Mouse (Mus musculus): Measurements from ENCODE around the gene Mat1a. TPM values are rescaled to one million over a fixed set of nuclear protein-coding genes. Genes with fewer than 3 reads are reported as not detected.

Gene Mat1a
- polyA plus RNA-seq, 1 experiment from 2014 or later = 0.17 TPM

DNA sequence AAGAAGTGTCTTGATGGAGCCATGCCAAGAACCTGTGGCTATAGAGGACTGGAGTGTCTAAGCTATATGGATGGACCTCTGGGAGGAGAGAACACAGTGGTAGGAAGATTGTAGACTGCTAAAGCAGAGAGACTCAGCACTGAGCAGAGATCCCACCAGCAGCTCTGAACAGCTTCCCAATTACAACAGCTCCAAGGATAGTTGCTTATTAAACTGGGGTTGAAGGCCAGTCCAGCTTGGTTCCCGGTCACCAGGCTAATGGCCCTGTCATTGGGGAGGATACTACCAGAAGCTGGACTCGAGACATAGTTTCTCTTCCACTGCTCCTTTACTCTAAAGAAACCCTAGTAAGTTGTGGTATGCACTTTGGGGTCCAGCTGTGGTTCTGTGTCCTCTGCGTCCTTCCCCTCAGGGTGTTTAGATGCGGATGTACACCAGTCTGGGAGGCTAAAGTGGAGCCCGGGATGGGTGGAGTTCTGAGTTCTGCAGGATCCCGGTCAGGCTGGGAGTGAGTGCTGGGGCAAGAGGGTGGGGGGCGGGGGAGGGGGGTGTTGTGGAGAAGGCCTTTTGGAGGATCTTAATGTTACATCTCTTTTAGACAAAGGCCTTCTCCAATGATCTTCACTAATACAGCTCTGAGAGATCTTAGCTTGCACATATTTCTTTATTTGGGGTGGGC is 46.5 kb downstream of the Mat1a start, which contains the start of gene Mbl1:
Gene Mbl1, plus strand, starts transcription at position 239 of the 679 bp plus-strand sequence.
- no peak for TF ChIP-seq CTCF (IDR thresholded peaks at IDR 0.05; ENCODE audit: low read depth)
- H3K36me3 ChIP-seq (ENCODE audit: insufficient read depth, low read length) = no peaks in the 10 kb centered on the region
- H3K27me3 ChIP-seq (ENCODE audit: insufficient read depth, low read length) = no peaks in the 10 kb centered on the region
- H3K9ac ChIP-seq (ENCODE audit: low read depth, low read length) = no peak within 1 kb of the TSS
- H3K27ac ChIP-seq = no peak within 1 kb of the TSS
- no peaks in the 10 kb centered on the region for H3K4me1 ChIP-seq (replicated peaks; ENCODE audit: insufficient read depth, low read length)
- no peak within 1 kb of the TSS for H3K4me2 ChIP-seq (ENCODE audit: low read length)
- no peak for ATAC-seq (replicated peaks; ENCODE audit: low FRiP score, low read depth)
- no peak within 1 kb of the TSS for H3K4me3 ChIP-seq (replicated peaks; ENCODE audit: low read depth, low read length)
- no peak for DNase-seq (ENCODE audit: low spot score)
- H3K9me3 ChIP-seq (replicated peaks; ENCODE audit: low read length) = no peaks in the 10 kb centered on the region
- WGBS = 83% methylated on average over 7 of the region's 7 CpGs

GRCm38 (mm10) chr14:41160076-41160475 is 55.2 kb downstream of the Mat1a start:
- 90% methylated on average over 4 of the region's 4 CpGs for WGBS
- no peaks in the 10 kb centered on the region for H3K27me3 ChIP-seq (ENCODE audit: insufficient read depth, low read length)
- no peak for TF ChIP-seq CTCF (IDR thresholded peaks at IDR 0.05; ENCODE audit: low read depth)
- no peak overlapping the region for H3K27ac ChIP-seq
- no peak for ATAC-seq (replicated peaks; ENCODE audit: low FRiP score, low read depth)
- H3K36me3 ChIP-seq (ENCODE audit: insufficient read depth, low read length) = no peaks in the 10 kb centered on the region
- no peaks in the 10 kb centered on the region for H3K4me1 ChIP-seq (replicated peaks; ENCODE audit: insufficient read depth, low read length)
- H3K9me3 ChIP-seq (replicated peaks; ENCODE audit: low read length) = no peaks in the 10 kb centered on the region
- H3K4me3 ChIP-seq (replicated peaks; ENCODE audit: low read depth, low read length) = no peak overlapping the region
- no peak for DNase-seq (ENCODE audit: low spot score)
- H3K9ac ChIP-seq (ENCODE audit: low read depth, low read length) = no peak overlapping the region
- no peak overlapping the region for H3K4me2 ChIP-seq (ENCODE audit: low read length)

DNA sequence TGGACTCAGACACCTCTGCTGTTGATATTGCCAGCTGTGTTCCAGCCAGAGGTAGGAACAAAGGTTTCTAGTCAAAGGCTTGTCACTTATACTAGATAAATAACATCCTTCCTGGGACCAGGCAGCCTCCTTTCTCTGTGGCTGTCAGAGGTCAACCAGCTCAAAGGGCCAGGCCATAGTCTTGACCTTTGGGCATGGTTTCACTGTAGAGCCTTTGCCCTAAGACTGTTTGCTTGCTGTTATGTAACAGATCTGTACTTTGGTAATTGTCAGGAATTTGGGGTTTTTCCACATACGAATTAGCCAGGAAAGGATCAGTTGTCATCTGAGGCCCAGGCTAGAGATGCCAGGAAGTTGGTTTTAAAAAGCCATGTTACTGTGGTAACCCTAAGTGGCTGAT is 55.9 kb downstream of the Mat1a start:
- TF ChIP-seq CTCF (IDR thresholded peaks at IDR 0.05; ENCODE audit: low read depth) = no peak
- Histone ChIP-seq H3K27me3 (ENCODE audit: insufficient read depth, low read length) (no peaks in the 10 kb centered on the region), H3K4me3 (replicated peaks; ENCODE audit: low read depth, low read length) (no peak overlapping the region), H3K36me3 (ENCODE audit: insufficient read depth, low read length) (no peaks in the 10 kb centered on the region), H3K9me3 (replicated peaks; ENCODE audit: low read length) (no peaks in the 10 kb centered on the region), H3K9ac (ENCODE audit: low read depth, low read length) (no peak overlapping the region), H3K27ac (no peak overlapping the region), H3K4me1 (replicated peaks; ENCODE audit: insufficient read depth, low read length) (no peaks in the 10 kb centered on the region), H3K4me2 (ENCODE audit: low read length) (no peak overlapping the region)
- 33% methylated on average over 1 of the region's 1 CpGs for WGBS
- no peak for DNase-seq (ENCODE audit: low spot score)
- no peak for ATAC-seq (replicated peaks; ENCODE audit: low FRiP score, low read depth)

- no peak for ATAC-seq (replicated peaks; ENCODE audit: low FRiP score, low read depth)
- no peaks in the 10 kb centered on the region for H3K4me1 ChIP-seq (replicated peaks; ENCODE audit: insufficient read depth, low read length)
- WGBS = 10% methylated on average over 2 of the region's 2 CpGs
These were observed 57.8 kb downstream of the Mat1a start for GRCm38 (mm10) chr14:41162663-41163062.

GRCm38 (mm10) chr14:41167278-41167677 is 62.4 kb downstream of the Mat1a start:
- no peak overlapping the region for H3K27ac ChIP-seq
- no peaks in the 10 kb centered on the region for H3K9me3 ChIP-seq (replicated peaks; ENCODE audit: low read length)
- ATAC-seq (replicated peaks; ENCODE audit: low FRiP score, low read depth) (no peak), DNase-seq (ENCODE audit: low spot score) (no peak)
- no peak for TF ChIP-seq CTCF (IDR thresholded peaks at IDR 0.05; ENCODE audit: low read depth)
- H3K4me3 ChIP-seq (replicated peaks; ENCODE audit: low read depth, low read length) = no peak overlapping the region
- H3K4me1 ChIP-seq (replicated peaks; ENCODE audit: insufficient read depth, low read length) = no peaks in the 10 kb centered on the region
- 57% methylated on average over 5 of the region's 5 CpGs for WGBS
- H3K36me3 ChIP-seq (ENCODE audit: insufficient read depth, low read length) = no peaks in the 10 kb centered on the region
- H3K9ac ChIP-seq (ENCODE audit: low read depth, low read length) = no peak overlapping the region
- no peaks in the 10 kb centered on the region for H3K27me3 ChIP-seq (ENCODE audit: insufficient read depth, low read length)
- H3K4me2 ChIP-seq (ENCODE audit: low read length) = no peak overlapping the region

More at GRCm38 (mm10) chr14:41162663-41163062, 57.8 kb downstream of the Mat1a start:
- TF ChIP-seq CTCF (IDR thresholded peaks at IDR 0.05; ENCODE audit: low read depth) = peak; percentile 79
- H3K27ac ChIP-seq = no peak overlapping the region
- no peak overlapping the region for H3K4me3 ChIP-seq (replicated peaks; ENCODE audit: low read depth, low read length)
- no peaks in the 10 kb centered on the region for H3K36me3 ChIP-seq (ENCODE audit: insufficient read depth, low read length)
- H3K4me2 ChIP-seq (ENCODE audit: low read length) = no peak overlapping the region
- no peaks in the 10 kb centered on the region for H3K27me3 ChIP-seq (ENCODE audit: insufficient read depth, low read length)
- DNase-seq (ENCODE audit: low spot score) = peak; percentile 51
- H3K9me3 ChIP-seq (replicated peaks; ENCODE audit: low read length) = no peaks in the 10 kb centered on the region
- H3K9ac ChIP-seq (ENCODE audit: low read depth, low read length) = no peak overlapping the region

DNA sequence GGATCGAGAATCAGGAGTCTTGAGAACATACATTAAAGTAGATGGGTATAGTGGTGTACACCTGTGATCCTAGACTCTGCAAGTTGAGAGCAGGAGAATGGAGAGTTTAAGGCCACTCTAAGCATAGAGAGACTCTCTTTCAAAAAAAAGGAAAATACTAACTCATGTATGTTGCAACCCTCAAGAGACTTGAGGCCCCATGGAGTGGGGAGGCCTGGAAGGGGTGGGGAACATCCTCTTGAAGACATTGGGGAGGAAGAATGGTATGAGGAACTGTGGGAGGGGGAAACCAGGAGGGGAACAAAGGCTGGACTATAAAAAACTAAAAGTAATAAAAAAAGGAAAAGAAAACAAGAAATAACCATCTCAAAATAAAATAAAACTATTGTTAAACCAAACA is 63.7 kb downstream of the Mat1a start:
- Histone ChIP-seq H3K27me3 (ENCODE audit: insufficient read depth, low read length) (no peaks in the 10 kb centered on the region), H3K9ac (ENCODE audit: low read depth, low read length) (no peak overlapping the region), H3K27ac (no peak overlapping the region), H3K4me2 (ENCODE audit: low read length) (no peak overlapping the region), H3K36me3 (ENCODE audit: insufficient read depth, low read length) (no peaks in the 10 kb centered on the region), H3K4me3 (replicated peaks; ENCODE audit: low read depth, low read length) (no peak overlapping the region), H3K4me1 (replicated peaks; ENCODE audit: insufficient read depth, low read length) (no peaks in the 10 kb centered on the region), H3K9me3 (replicated peaks; ENCODE audit: low read length) (no peaks in the 10 kb centered on the region)
- DNase-seq (ENCODE audit: low spot score) (no peak), ATAC-seq (replicated peaks; ENCODE audit: low FRiP score, low read depth) (no peak)
- TF ChIP-seq CTCF (IDR thresholded peaks at IDR 0.05; ENCODE audit: low read depth) = no peak
- 84% methylated on average over 1 of the region's 1 CpGs for whole genome bisulfite sequencing

- no peak for DNase-seq (ENCODE audit: low spot score)
- H3K4me2 ChIP-seq (ENCODE audit: low read length) = no peak overlapping the region
- H3K4me1 ChIP-seq (replicated peaks; ENCODE audit: insufficient read depth, low read length) = no peaks in the 10 kb centered on the region
- no peak overlapping the region for H3K4me3 ChIP-seq (replicated peaks; ENCODE audit: low read depth, low read length)
- H3K36me3 ChIP-seq (ENCODE audit: insufficient read depth, low read length) = no peaks in the 10 kb centered on the region
- H3K9ac ChIP-seq (ENCODE audit: low read depth, low read length) = no peak overlapping the region
- H3K27me3 ChIP-seq (ENCODE audit: insufficient read depth, low read length) = no peaks in the 10 kb centered on the region
- no peak for TF ChIP-seq CTCF (IDR thresholded peaks at IDR 0.05; ENCODE audit: low read depth)
- no peaks in the 10 kb centered on the region for H3K9me3 ChIP-seq (replicated peaks; ENCODE audit: low read length)
- H3K27ac ChIP-seq = no peak overlapping the region
- WGBS = 83% methylated on average over 2 of the region's 2 CpGs
- no peak for ATAC-seq (replicated peaks; ENCODE audit: low FRiP score, low read depth)
These were observed 65.7 kb downstream of the Mat1a start for GRCm38 (mm10) chr14:41170514-41170913.

Other genes with a start within 250 kb of the Mat1a start
- gene Sh2d4b, start 211.8 kb upstream of the Mat1a start, polyA plus RNA-seq (2015; fragmentation: Nextera tagmentation; extraction: Ambion mirVana) = 0.72 and 1.0 TPM in 2 replicates
- 93.4 and 102 TPM in 2 replicates for gene Tspan14, start 138.2 kb upstream of the Mat1a start, polyA plus RNA-seq (2015; fragmentation: Nextera tagmentation; extraction: Ambion mirVana)
- 80.5 and 94.7 TPM in 2 replicates for gene Fam213a, start 91.2 kb upstream of the Mat1a start, polyA plus RNA-seq (2015; fragmentation: Nextera tagmentation; extraction: Ambion mirVana)
- 0.23 TPM in 1 of 2 replicates, not detected in the other for gene Dydc2, start 35.8 kb upstream of the Mat1a start, polyA plus RNA-seq (2015; fragmentation: Nextera tagmentation; extraction: Ambion mirVana)
- not detected in 2 replicates for gene Dydc1, start 32.1 kb upstream of the Mat1a start, polyA plus RNA-seq (2015; fragmentation: Nextera tagmentation; extraction: Ambion mirVana)
- gene Sftpa1, start 26.7 kb downstream of the Mat1a start, polyA plus RNA-seq (2015; fragmentation: Nextera tagmentation; extraction: Ambion mirVana) = 0.13 TPM in 1 of 2 replicates, not detected in the other
- not detected in 2 replicates for gene Mbl1, start 46.4 kb downstream of the Mat1a start, polyA plus RNA-seq (2015; fragmentation: Nextera tagmentation; extraction: Ambion mirVana)
- 1.4 and 1.6 TPM in 2 replicates for gene Sftpd, start 80.1 kb downstream of the Mat1a start, polyA plus RNA-seq (2015; fragmentation: Nextera tagmentation; extraction: Ambion mirVana)
- gene Gm2832, start 173.8 kb downstream of the Mat1a start, polyA plus RNA-seq (2015; fragmentation: Nextera tagmentation; extraction: Ambion mirVana) = not detected in 2 replicates
- not detected in 2 replicates for gene Gm5798, start 243.6 kb downstream of the Mat1a start, polyA plus RNA-seq (2015; fragmentation: Nextera tagmentation; extraction: Ambion mirVana)